Mouse (Mus musculus) midbrain, embryonic 11.5 days (tissue): ENCODE data around the gene Mrps25. TPM values are rescaled to one million over a fixed set of nuclear protein-coding genes. Genes with fewer than 3 reads are reported as not detected.

ENCODE experiments used
- ATAC-seq: fragments of 200-750 bp; cut with Nextera tagmentation; 2 replicates; pipeline ENCODE4 v1.8.0; 2017; ENCODE audit warnings: moderate TSS enrichment, moderate library complexity; ENCODE audit not compliant: low FRiP score
- DNase-seq: peaks from one replicate; pipeline ENCODE4 v3.0.0; 2015; ENCODE audit warnings: low spot score; ENCODE audit errors: missing footprints
- H3K27ac ChIP-seq: fragments of 300-500 bp; sonication (generic); 2 replicates; pipeline ENCODE4 v1.5.1; 2014; ENCODE audit warnings: low read depth, low read length
- H3K27me3 ChIP-seq: fragments of 300-500 bp; sonication (generic); 2 replicates; pipeline ENCODE4 v1.6.1; 2014; ENCODE audit warnings: mild to moderate bottlenecking, low read length, moderate library complexity, mixed read lengths; ENCODE audit not compliant: control insufficient read depth, insufficient read depth
- H3K36me3 ChIP-seq: fragments of 300-500 bp; sonication (generic); 2 replicates; pipeline ENCODE4 v1.6.1; 2014; ENCODE audit warnings: mild to moderate bottlenecking, low read length, moderate library complexity, mixed read lengths; ENCODE audit not compliant: control insufficient read depth, insufficient read depth
- H3K4me1 ChIP-seq: fragments of 300-500 bp; sonication (generic); 2 replicates; pipeline ENCODE4 v1.6.1; 2014; ENCODE audit warnings: low read length; ENCODE audit not compliant: control insufficient read depth, insufficient read depth
- H3K4me2 ChIP-seq: fragments of 300-500 bp; sonication (generic); 2 replicates; pipeline ENCODE4 v1.6.1; 2014; ENCODE audit warnings: mild to moderate bottlenecking, moderate library complexity
- H3K4me3 ChIP-seq: fragments of 300-500 bp; sonication (generic); 2 replicates; pipeline ENCODE4 v1.5.1; 2014; ENCODE audit warnings: low read depth, low read length
- H3K9ac ChIP-seq: fragments of 300-500 bp; sonication (generic); 2 replicates; pipeline ENCODE4 v1.6.1; 2014; ENCODE audit warnings: low read length
- H3K9me3 ChIP-seq: fragments of 300-500 bp; sonication (generic); 2 replicates; pipeline ENCODE4 v1.6.1; 2016; ENCODE audit warnings: low read length; ENCODE audit not compliant: control insufficient read depth
- WGBS: fragments of 180-500 bp; shearing (Covaris S2); extraction: QIAGEN DNeasy Blood & Tissue Kit; methylation state at CpG from one replicate; pipeline ENCODE4 v1.1.7; 2014; 5-methylcytosine and 5-hydroxymethylcytosine counted together
- polyA plus RNA-seq: library from polyadenylated mRNA; unstranded; fragments of >200 nt; fragmentation: Nextera tagmentation; extraction: Ambion mirVana; gene quantifications from 2 replicates; pipeline ENCODE4 v1.2.1, GENCODE M21; 2014

Mrps25 gene
- polyA plus RNA-seq, 1 experiment from 2014 or later = 86.8 TPM

- H3K4me1 ChIP-seq = peaks cover 11% of the 10 kb centered on the region
- DNase-seq (peak; percentile 99), ATAC-seq (peak; percentile 96)
- 11% methylated on average over 35 of the region's 35 CpGs for WGBS
- H3K27ac ChIP-seq = peak within 1 kb of the TSS; percentile 65
- H3K27me3 ChIP-seq = no peaks in the 10 kb centered on the region
- H3K36me3 ChIP-seq = no peaks in the 10 kb centered on the region
- peak within 1 kb of the TSS; percentile 96 for H3K4me2 ChIP-seq
- H3K4me3 ChIP-seq = peak within 1 kb of the TSS; percentile 88
- H3K9ac ChIP-seq = peak within 1 kb of the TSS; percentile 85
- no peaks in the 10 kb centered on the region for H3K9me3 ChIP-seq
Measured at GRCm38 (mm10) chr6:92214773-92215449, 31.1 kb upstream of the Mrps25 start, which contains the start of gene Rbsn. Gene Rbsn, minus strand, starts transcription at chr6:92214925.

GRCm38 (mm10) chr6:92214055-92214772, 30.4 kb upstream of the Mrps25 start:
- DNase-seq = peak; percentile 84
- WGBS = under 1% methylated on average over 48 of the region's 48 CpGs
- Histone ChIP-seq H3K4me2 (peak overlapping the region; percentile 96), H3K9me3 (no peaks in the 10 kb centered on the region), H3K36me3 (0 out of 2 replicates have a peak, but pooled peaks cover 2% of the 10 kb centered on the region), H3K4me1 (peaks cover 11% of the 10 kb centered on the region), H3K9ac (peak overlapping the region; percentile 85), H3K4me3 (peak overlapping the region; percentile 88), H3K27me3 (no peaks in the 10 kb centered on the region), H3K27ac (peak overlapping the region; percentile 65)
- peak; percentile 79 for ATAC-seq

GRCm38 (mm10) chr6:92199414-92199813, 15.6 kb upstream of the Mrps25 start:
- no peaks in the 10 kb centered on the region for H3K9me3 ChIP-seq
- ATAC-seq (no peak), DNase-seq (no peak)
- no peaks in the 10 kb centered on the region for H3K4me1 ChIP-seq
- WGBS = 93% methylated on average over 8 of the region's 8 CpGs
- no peaks in the 10 kb centered on the region for H3K27me3 ChIP-seq
- H3K36me3 ChIP-seq = peaks cover 12% of the 10 kb centered on the region; the same call in 1 of the 2 replicates
- H3K4me3 ChIP-seq = no peak overlapping the region
- no peak overlapping the region for H3K27ac ChIP-seq
- no peak overlapping the region for H3K4me2 ChIP-seq
- H3K9ac ChIP-seq = no peak overlapping the region

- no peaks in the 10 kb centered on the region for H3K27me3 ChIP-seq
- H3K36me3 ChIP-seq = peaks cover 2% of the 10 kb centered on the region
- no peak overlapping the region; the same call in 1 of the 2 replicates for H3K27ac ChIP-seq
Measured at GRCm38 (mm10) chr6:92184178-92184577, 345 bp upstream of the Mrps25 start.

GRCm38 (mm10) chr6:92176450-92176849, 7.4 kb downstream of the Mrps25 start:
- H3K4me1 ChIP-seq = no peaks in the 10 kb centered on the region
- DNase-seq (no peak), ATAC-seq (no peak)
- H3K9ac ChIP-seq = no peak overlapping the region
- no peaks in the 10 kb centered on the region for H3K9me3 ChIP-seq
- no peak overlapping the region for H3K27ac ChIP-seq
- H3K27me3 ChIP-seq = no peaks in the 10 kb centered on the region
- H3K36me3 ChIP-seq = peaks cover 18% of the 10 kb centered on the region; the same call in 1 of the 2 replicates
- WGBS = 93% methylated on average over 1 of the region's 1 CpGs
- no peak overlapping the region for H3K4me3 ChIP-seq
- H3K4me2 ChIP-seq = no peak overlapping the region

More at GRCm38 (mm10) chr6:92184178-92184577, 345 bp upstream of the Mrps25 start:
- H3K4me3 ChIP-seq = peak overlapping the region; percentile 81
- peaks cover 10% of the 10 kb centered on the region for H3K4me1 ChIP-seq
- peak overlapping the region; percentile 86 for H3K9ac ChIP-seq
- peak overlapping the region; percentile 81 for H3K4me2 ChIP-seq
- 5% methylated on average over 10 of the region's 10 CpGs for WGBS
- peak; percentile 74 for ATAC-seq
- no peaks in the 10 kb centered on the region for H3K9me3 ChIP-seq
- DNase-seq = no peak

- no peak for ATAC-seq
- Histone ChIP-seq H3K27ac (no peak overlapping the region), H3K4me3 (no peak overlapping the region), H3K27me3 (no peaks in the 10 kb centered on the region), H3K4me2 (no peak overlapping the region), H3K9me3 (no peaks in the 10 kb centered on the region), H3K4me1 (no peaks in the 10 kb centered on the region), H3K9ac (no peak overlapping the region), H3K36me3 (peaks cover 30% of the 10 kb centered on the region)
- DNase-seq = no peak
- 95% methylated on average over 1 of the region's 1 CpGs for WGBS
Measured at GRCm38 (mm10) chr6:92162724-92163123, 21.1 kb downstream of the Mrps25 start.

GRCm38 (mm10) chr6:92158801-92159200, 25.0 kb downstream of the Mrps25 start:
- H3K9me3 ChIP-seq = no peaks in the 10 kb centered on the region
- no peaks in the 10 kb centered on the region for H3K4me1 ChIP-seq
- no peak overlapping the region for H3K9ac ChIP-seq
- no peaks in the 10 kb centered on the region for H3K27me3 ChIP-seq
- H3K36me3 ChIP-seq = peaks cover 32% of the 10 kb centered on the region; the same call in 1 of the 2 replicates
- H3K4me3 ChIP-seq = no peak overlapping the region
- no peak for DNase-seq
- H3K27ac ChIP-seq = no peak overlapping the region
- WGBS = 92% methylated on average over 3 of the region's 3 CpGs
- H3K4me2 ChIP-seq = no peak overlapping the region
- no peak for ATAC-seq

- Histone ChIP-seq H3K4me1 (no peaks in the 10 kb centered on the region), H3K4me3 (no peak overlapping the region), H3K27ac (no peak overlapping the region), H3K36me3 (peaks cover 15% of the 10 kb centered on the region; the same call in 1 of the 2 replicates), H3K27me3 (no peaks in the 10 kb centered on the region), H3K9me3 (no peaks in the 10 kb centered on the region), H3K9ac (no peak overlapping the region), H3K4me2 (no peak overlapping the region)
- 97% methylated on average over 1 of the region's 1 CpGs for WGBS
- ATAC-seq = no peak
- no peak for DNase-seq
Measured at GRCm38 (mm10) chr6:92153774-92154173, 30.1 kb downstream of the Mrps25 start.

GRCm38 (mm10) chr6:92145881-92146280, 38.0 kb downstream of the Mrps25 start:
- no peak for ATAC-seq
- peaks cover 5% of the 10 kb centered on the region; the same call in 1 of the 2 replicates for H3K36me3 ChIP-seq

More at GRCm38 (mm10) chr6:92145881-92146280, 38.0 kb downstream of the Mrps25 start:
- Histone ChIP-seq H3K9me3 (no peaks in the 10 kb centered on the region), H3K4me2 (no peak overlapping the region), H3K27ac (no peak overlapping the region), H3K4me3 (no peak overlapping the region), H3K27me3 (no peaks in the 10 kb centered on the region), H3K4me1 (no peaks in the 10 kb centered on the region), H3K9ac (no peak overlapping the region)
- 95% methylated on average over 4 of the region's 4 CpGs for WGBS
- no peak for DNase-seq
